Mouse (Mus musculus) embryonic fibroblast, embryonic 13.5 days (primary cell): ENCODE measurements around the gene Slc7a15.
"Not testable (repeated sequence)": the region's sequence is repeated elsewhere in the genome, so short reads cannot be mapped to it uniquely, and the experiment has no call there.

ENCODE experiments used
- CTCF ChIP-seq: IDR thresholded peaks from 2 replicates; pipeline ENCODE4 v1.5.1; 2011; ENCODE audit warnings: mild to moderate bottlenecking, control low read depth, low read length, moderate library complexity, borderline replicate concordance; ENCODE audit not compliant: insufficient read depth
- POLR2A ChIP-seq: IDR thresholded peaks from 2 replicates; pipeline ENCODE4 v1.6.1; 2011; ENCODE audit warnings: low read depth, mild to moderate bottlenecking, control low read depth, low read length, moderate library complexity

- not testable (repeated sequence) for TF ChIP-seq CTCF, POLR2A
Measured at GRCm38 (mm10) chr12:8571903-8572341, 26.9 kb downstream of the Slc7a15 start.
